Mouse (Mus musculus) intestine, embryonic 14.5 days (tissue): ENCODE measurements around the gene Astn1. TPM values are rescaled to one million over a fixed set of nuclear protein-coding genes. Genes with fewer than 3 reads are reported as not detected.

Experiments used
- ATAC-seq: fragments of 200-750 bp; cut with Nextera tagmentation; replicated peaks from 2 replicates; pipeline ENCODE4 v1.8.0; 2017; ENCODE audit warnings: low read depth, moderate number of reproducible peaks, moderate TSS enrichment, moderate library complexity; ENCODE audit not compliant: low FRiP score, low TSS enrichment
- DNase-seq: peaks from one replicate; pipeline ENCODE4 v3.0.0-alpha.2; 2018; ENCODE audit warnings: low spot score
- H3K27ac ChIP-seq: fragments of 300-500 bp; sonication (generic); 2 replicates; pipeline ENCODE4 v1.5.1; 2014; ENCODE audit warnings: low read depth, mild to moderate bottlenecking, control low read depth
- H3K27me3 ChIP-seq: fragments of 300-500 bp; sonication (generic); replicated peaks from 2 replicates; pipeline ENCODE4 v1.6.1; 2014; ENCODE audit warnings: low read length, control low read depth; ENCODE audit not compliant: control insufficient read depth, insufficient read depth
- H3K36me3 ChIP-seq: fragments of 300-500 bp; sonication (generic); 2 replicates; pipeline ENCODE4 v1.6.1; 2014; ENCODE audit warnings: low read length, control low read depth; ENCODE audit not compliant: control insufficient read depth, insufficient read depth
- H3K4me1 ChIP-seq: fragments of 300-500 bp; sonication (generic); replicated peaks from 2 replicates; pipeline ENCODE4 v1.6.1; 2014; ENCODE audit warnings: low read length, control low read depth, mixed read lengths; ENCODE audit not compliant: control insufficient read depth, insufficient read depth
- H3K4me2 ChIP-seq: fragments of 300-500 bp; sonication (generic); 2 replicates; pipeline ENCODE4 v1.6.1; 2014; ENCODE audit warnings: low read length
- H3K4me3 ChIP-seq: fragments of 300-500 bp; sonication (generic); 2 replicates; pipeline ENCODE4 v1.5.1; 2014; ENCODE audit warnings: low read depth, low read length, control low read depth, mixed read lengths
- H3K9ac ChIP-seq: fragments of 300-500 bp; sonication (generic); 2 replicates; pipeline ENCODE4 v1.6.1; 2014; ENCODE audit warnings: mild to moderate bottlenecking, low read length
- H3K9me3 ChIP-seq: fragments of 300-500 bp; sonication (generic); 2 replicates; pipeline ENCODE4 v1.6.1; 2016; ENCODE audit warnings: low read length, control low read depth; ENCODE audit not compliant: control insufficient read depth
- WGBS: fragments of 180-500 bp; shearing (Covaris S2); extraction: QIAGEN DNeasy Blood & Tissue Kit; methylation state at CpG from one replicate; pipeline ENCODE4 v1.1.7; 2014; 5-methylcytosine and 5-hydroxymethylcytosine counted together
- polyA plus RNA-seq: library from polyadenylated mRNA; unstranded; fragments of >200 nt; fragmentation: Nextera tagmentation; extraction: Ambion mirVana; gene quantifications from 2 replicates; pipeline ENCODE4 v1.2.1, GENCODE M21; 2014

The Astn1 gene
- polyA plus RNA-seq, 1 experiment from 2014 or later: 2.2 TPM

GRCm38 (mm10) chr1:158400898-158401297 lies 38.8 kb downstream of the Astn1 start:
- Histone ChIP-seq H3K27me3 (no peaks in the 10 kb centered on the region), H3K36me3 (no peaks in the 10 kb centered on the region), H3K9me3 (no peaks in the 10 kb centered on the region), H3K4me3 (no peak overlapping the region), H3K4me1 (no peaks in the 10 kb centered on the region), H3K27ac (no peak overlapping the region), H3K4me2 (no peak overlapping the region), H3K9ac (no peak overlapping the region)
- DNase-seq (no peak), ATAC-seq (no peak)
- WGBS: 63% methylated on average over 2 of the region's 2 CpGs

- no peaks in the 10 kb centered on the region for H3K36me3 ChIP-seq
- no peak for DNase-seq
- 73% methylated on average over 10 of the region's 10 CpGs for WGBS
- no peak overlapping the region for H3K9ac ChIP-seq
- H3K4me2 ChIP-seq: no peak overlapping the region
- H3K27me3 ChIP-seq: no peaks in the 10 kb centered on the region
- no peaks in the 10 kb centered on the region for H3K4me1 ChIP-seq
- H3K4me3 ChIP-seq: no peak overlapping the region
- ATAC-seq: no peak
- no peak overlapping the region for H3K27ac ChIP-seq
- no peaks in the 10 kb centered on the region for H3K9me3 ChIP-seq
These were observed 44.1 kb downstream of the Astn1 start for GRCm38 (mm10) chr1:158405899-158406769.

GRCm38 (mm10) chr1:158408124-158408523 lies 46.1 kb downstream of the Astn1 start:
- Histone ChIP-seq H3K27ac (no peak overlapping the region), H3K4me1 (no peaks in the 10 kb centered on the region), H3K36me3 (no peaks in the 10 kb centered on the region), H3K27me3 (no peaks in the 10 kb centered on the region), H3K4me2 (no peak overlapping the region), H3K9ac (no peak overlapping the region), H3K9me3 (no peaks in the 10 kb centered on the region), H3K4me3 (no peak overlapping the region)
- DNase-seq (no peak), ATAC-seq (no peak)
- WGBS: 78% methylated on average over 2 of the region's 2 CpGs

GRCm38 (mm10) chr1:158411146-158411545 lies 49.1 kb downstream of the Astn1 start:
- no peaks in the 10 kb centered on the region for H3K9me3 ChIP-seq

GRCm38 (mm10) chr1:158414198-158414597 lies 52.1 kb downstream of the Astn1 start:
- DNase-seq (no peak), ATAC-seq (no peak)
- H3K4me2 ChIP-seq: no peak overlapping the region
- WGBS: 82% methylated on average over 2 of the region's 2 CpGs
- no peaks in the 10 kb centered on the region for H3K9me3 ChIP-seq
- H3K9ac ChIP-seq: no peak overlapping the region
- no peak overlapping the region for H3K27ac ChIP-seq
- no peaks in the 10 kb centered on the region for H3K4me1 ChIP-seq
- no peak overlapping the region for H3K4me3 ChIP-seq
- H3K27me3 ChIP-seq: no peaks in the 10 kb centered on the region
- no peaks in the 10 kb centered on the region for H3K36me3 ChIP-seq

More at GRCm38 (mm10) chr1:158411146-158411545, 49.1 kb downstream of the Astn1 start:
- H3K4me1 ChIP-seq: no peaks in the 10 kb centered on the region
- ATAC-seq (no peak), DNase-seq (no peak)
- no peak overlapping the region for H3K4me2 ChIP-seq
- H3K4me3 ChIP-seq: no peak overlapping the region
- H3K27me3 ChIP-seq: no peaks in the 10 kb centered on the region
- H3K36me3 ChIP-seq: no peaks in the 10 kb centered on the region
- H3K27ac ChIP-seq: no peak overlapping the region
- 71% methylated on average over 3 of the region's 3 CpGs for WGBS
- H3K9ac ChIP-seq: no peak overlapping the region

GRCm38 (mm10) chr1:158421451-158421850 lies 59.4 kb downstream of the Astn1 start:
- no peak overlapping the region for H3K4me3 ChIP-seq
- H3K27ac ChIP-seq: no peak overlapping the region
- no peaks in the 10 kb centered on the region for H3K4me1 ChIP-seq
- DNase-seq: no peak
- 88% methylated on average over 8 of the region's 8 CpGs for WGBS
- no peaks in the 10 kb centered on the region for H3K27me3 ChIP-seq
- no peak overlapping the region for H3K9ac ChIP-seq
- H3K9me3 ChIP-seq: no peaks in the 10 kb centered on the region
- no peaks in the 10 kb centered on the region for H3K36me3 ChIP-seq
- H3K4me2 ChIP-seq: no peak overlapping the region
- no peak for ATAC-seq

- Histone ChIP-seq H3K27me3 (no peaks in the 10 kb centered on the region), H3K4me3 (no peak overlapping the region), H3K27ac (no peak overlapping the region), H3K4me1 (no peaks in the 10 kb centered on the region), H3K9me3 (no peaks in the 10 kb centered on the region), H3K36me3 (no peaks in the 10 kb centered on the region), H3K4me2 (no peak overlapping the region), H3K9ac (no peak overlapping the region)
- DNase-seq (no peak), ATAC-seq (no peak)
- 72% methylated on average over 1 of the region's 1 CpGs for WGBS
These were observed 60.7 kb downstream of the Astn1 start for GRCm38 (mm10) chr1:158422739-158423138.

GRCm38 (mm10) chr1:158446071-158446470 lies 84.0 kb downstream of the Astn1 start:
- ATAC-seq (no peak), DNase-seq (no peak)
- H3K27me3 ChIP-seq: no peaks in the 10 kb centered on the region
- H3K9me3 ChIP-seq: no peaks in the 10 kb centered on the region
- H3K9ac ChIP-seq: no peak overlapping the region
- 79% methylated on average over 1 of the region's 1 CpGs for WGBS
- H3K4me3 ChIP-seq: no peak overlapping the region
- no peaks in the 10 kb centered on the region for H3K4me1 ChIP-seq
- H3K36me3 ChIP-seq: no peaks in the 10 kb centered on the region
- no peak overlapping the region for H3K27ac ChIP-seq
- H3K4me2 ChIP-seq: no peak overlapping the region

GRCm38 (mm10) chr1:158447956-158448355 lies 85.9 kb downstream of the Astn1 start:
- Histone ChIP-seq H3K9me3 (no peaks in the 10 kb centered on the region), H3K27me3 (no peaks in the 10 kb centered on the region), H3K27ac (no peak overlapping the region), H3K36me3 (no peaks in the 10 kb centered on the region), H3K4me2 (no peak overlapping the region), H3K4me3 (no peak overlapping the region), H3K9ac (no peak overlapping the region), H3K4me1 (no peaks in the 10 kb centered on the region)
- ATAC-seq: no peak
- 84% methylated on average over 7 of the region's 7 CpGs for WGBS
- DNase-seq: no peak
